Comparison of ENCODE assay signal across 7 mouse cellular contexts in the genomic region with DNA sequence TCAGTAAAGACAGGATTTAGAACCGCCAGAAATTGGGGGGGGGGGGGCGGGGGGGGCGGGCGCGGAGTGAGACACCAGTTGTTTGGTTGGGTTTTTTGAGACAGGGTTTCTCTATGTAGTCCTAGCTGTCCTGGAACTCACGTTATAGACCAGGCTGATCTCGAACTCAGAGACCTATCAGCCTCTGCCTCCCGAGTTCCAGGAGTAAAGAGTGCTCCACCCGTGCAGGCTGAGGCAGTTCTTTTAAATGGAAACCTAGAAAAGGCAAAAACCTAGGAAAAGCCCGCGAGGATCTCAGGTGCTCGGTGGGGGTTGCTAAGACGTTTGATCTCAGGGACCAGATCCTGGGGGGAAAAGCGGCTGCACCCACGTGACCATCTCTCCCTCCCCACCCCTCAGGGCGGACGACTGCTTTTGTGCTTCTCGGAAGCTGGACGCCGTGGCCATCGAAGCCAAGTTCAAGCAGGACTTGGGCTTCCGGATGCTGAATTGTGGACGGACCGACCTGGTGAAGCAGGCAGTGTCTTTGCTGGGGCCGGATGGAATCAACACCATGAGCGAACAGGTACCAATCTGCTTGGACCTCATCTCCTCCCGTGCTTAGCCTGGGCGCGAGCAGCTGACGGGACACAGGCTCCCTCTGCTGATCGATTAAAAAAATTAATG.
DNase-seq lines count a peak whose midpoint lies in the region; ATAC-seq and TF ChIP-seq lines count a peak whose summit lies in the region.

No protein-coding gene starts in this region.

- 0 out of 2 replicates have a peak overlapping the region, but pooled peaks have one; percentile 0 for H3K9ac ChIP-seq in embryonic facial prominence, embryonic 12.5 days
- H3K9ac ChIP-seq in heart, embryonic 12.5 days = peak overlapping the region; percentile 37
- H3K9ac ChIP-seq in kidney, embryonic 15.5 days = peak overlapping the region; percentile 36; the same call in 1 of the 2 replicates
- H3K9ac ChIP-seq in limb, embryonic 14.5 days (ENCODE audit: low read depth, low read length, severe bottlenecking) = peak overlapping the region; percentile 8; the same call in 1 of the 2 replicates
- H3K9ac ChIP-seq in midbrain, embryonic 15.5 days = peak overlapping the region; percentile 41
- H3K9ac ChIP-seq in stomach, embryonic 15.5 days = 0 out of 2 replicates have a peak overlapping the region, but pooled peaks have one; percentile 0

- no peaks in the 10 kb centered on the region for H3K27me3 ChIP-seq in embryonic facial prominence, embryonic 12.5 days
- H3K27me3 ChIP-seq in heart, embryonic 12.5 days (replicated peaks) = peaks cover 13% of the 10 kb centered on the region
- H3K27me3 ChIP-seq in kidney, embryonic 15.5 days = 0 out of 2 replicates have a peak, but pooled peaks cover 5% of the 10 kb centered on the region
- no peaks in the 10 kb centered on the region for H3K27me3 ChIP-seq in limb, embryonic 14.5 days (ENCODE audit: control insufficient read depth, insufficient read depth, low read length)
- no peaks in the 10 kb centered on the region for H3K27me3 ChIP-seq in midbrain, embryonic 15.5 days (replicated peaks)
- no peaks in the 10 kb centered on the region for H3K27me3 ChIP-seq in stomach, embryonic 15.5 days (replicated peaks)

- TF ChIP-seq POLR2A in bone marrow macrophage, adult 2 months (IDR thresholded peaks at IDR 0.05; ENCODE audit: borderline replicate concordance, low read depth, low read length) = no peak
- TF ChIP-seq POLR2A in limb, embryonic 14.5 days (IDR thresholded peaks at IDR 0.05; ENCODE audit: borderline replicate concordance, extremely low read depth, insufficient read depth, insufficient read length) = no peak

- H3K4me3 ChIP-seq in bone marrow macrophage, adult 2 months (ENCODE audit: insufficient read depth, low read length) = peak overlapping the region; percentile 50
- H3K4me3 ChIP-seq in embryonic facial prominence, embryonic 12.5 days = peak overlapping the region; percentile 40
- H3K4me3 ChIP-seq in heart, embryonic 12.5 days = peak overlapping the region; percentile 43
- H3K4me3 ChIP-seq in kidney, embryonic 15.5 days (replicated peaks) = peak overlapping the region; percentile 47
- H3K4me3 ChIP-seq in limb, embryonic 14.5 days (replicated peaks; ENCODE audit: low read length) = peak overlapping the region; percentile 29
- peak overlapping the region; percentile 42 for H3K4me3 ChIP-seq in midbrain, embryonic 15.5 days
- peak overlapping the region; percentile 40 for H3K4me3 ChIP-seq in stomach, embryonic 15.5 days (replicated peaks)

- no peak overlapping the region for H3K27ac ChIP-seq in bone marrow macrophage, adult 2 months (ENCODE audit: insufficient read depth, low read depth, low read length)
- no peak overlapping the region for H3K27ac ChIP-seq in embryonic facial prominence, embryonic 12.5 days
- no peak overlapping the region for H3K27ac ChIP-seq in heart, embryonic 12.5 days (ENCODE audit: poor library complexity, severe bottlenecking)
- no peak overlapping the region for H3K27ac ChIP-seq in kidney, embryonic 15.5 days
- H3K27ac ChIP-seq in limb, embryonic 14.5 days (replicated peaks; ENCODE audit: low read depth, low read length) = no peak overlapping the region
- peak overlapping the region; percentile 73 for H3K27ac ChIP-seq in midbrain, embryonic 15.5 days
- H3K27ac ChIP-seq in stomach, embryonic 15.5 days = no peak overlapping the region

- no peaks in the 10 kb centered on the region for H3K9me3 ChIP-seq in embryonic facial prominence, embryonic 12.5 days
- no peaks in the 10 kb centered on the region for H3K9me3 ChIP-seq in heart, embryonic 12.5 days (replicated peaks)
- H3K9me3 ChIP-seq in kidney, embryonic 15.5 days (replicated peaks) = no peaks in the 10 kb centered on the region
- no peaks in the 10 kb centered on the region for H3K9me3 ChIP-seq in limb, embryonic 14.5 days (ENCODE audit: control insufficient read depth, low read length)
- no peaks in the 10 kb centered on the region for H3K9me3 ChIP-seq in midbrain, embryonic 15.5 days
- no peaks in the 10 kb centered on the region for H3K9me3 ChIP-seq in stomach, embryonic 15.5 days

- peak; percentile 70 for DNase-seq in limb, embryonic 14.5 days (ENCODE audit: low spot score)

- ATAC-seq in embryonic facial prominence, embryonic 12.5 days (ENCODE audit: insufficient number of reproducible peaks, insufficient read depth, low FRiP score, low TSS enrichment) = no peak
- ATAC-seq in heart, embryonic 12.5 days (ENCODE audit: insufficient number of reproducible peaks, low FRiP score) = peak; percentile 64
- peak; percentile 76 for ATAC-seq in kidney, embryonic 15.5 days (replicated peaks; ENCODE audit: low FRiP score)
- ATAC-seq in limb, embryonic 14.5 days (ENCODE audit: low FRiP score, low read depth) = peak; percentile 83
- peak; percentile 92 for ATAC-seq in midbrain, embryonic 15.5 days (replicated peaks)
- peak; percentile 55; the same call in 1 of the 2 replicates for ATAC-seq in stomach, embryonic 15.5 days (ENCODE audit: insufficient read depth, low FRiP score, low read depth)

- H3K4me2 ChIP-seq in embryonic facial prominence, embryonic 12.5 days (replicated peaks) = peak overlapping the region; percentile 63
- H3K4me2 ChIP-seq in heart, embryonic 12.5 days = peak overlapping the region; percentile 71
- peak overlapping the region; percentile 90 for H3K4me2 ChIP-seq in kidney, embryonic 15.5 days
- peak overlapping the region; percentile 60 for H3K4me2 ChIP-seq in limb, embryonic 14.5 days (replicated peaks; ENCODE audit: low read depth, low read length, severe bottlenecking)
- H3K4me2 ChIP-seq in midbrain, embryonic 15.5 days = peak overlapping the region; percentile 61
- peak overlapping the region; percentile 80 for H3K4me2 ChIP-seq in stomach, embryonic 15.5 days

- no peaks in the 10 kb centered on the region for H3K36me3 ChIP-seq in embryonic facial prominence, embryonic 12.5 days
- no peaks in the 10 kb centered on the region for H3K36me3 ChIP-seq in heart, embryonic 12.5 days
- H3K36me3 ChIP-seq in kidney, embryonic 15.5 days = no peaks in the 10 kb centered on the region
- no peaks in the 10 kb centered on the region for H3K36me3 ChIP-seq in limb, embryonic 14.5 days (ENCODE audit: control insufficient read depth, insufficient read depth, low read length)
- no peaks in the 10 kb centered on the region for H3K36me3 ChIP-seq in midbrain, embryonic 15.5 days (replicated peaks)
- no peaks in the 10 kb centered on the region for H3K36me3 ChIP-seq in stomach, embryonic 15.5 days

- H3K4me1 ChIP-seq in bone marrow macrophage, adult 2 months (ENCODE audit: control insufficient read depth, insufficient read depth, low read length) = no peaks in the 10 kb centered on the region
- H3K4me1 ChIP-seq in embryonic facial prominence, embryonic 12.5 days = no peaks in the 10 kb centered on the region
- no peaks in the 10 kb centered on the region; the same call in 1 of the 2 replicates for H3K4me1 ChIP-seq in heart, embryonic 12.5 days (replicated peaks)
- H3K4me1 ChIP-seq in kidney, embryonic 15.5 days = peaks cover 5% of the 10 kb centered on the region; the same call in 1 of the 2 replicates
- H3K4me1 ChIP-seq in limb, embryonic 14.5 days (ENCODE audit: control insufficient read depth, insufficient read depth, low read length) = no peaks in the 10 kb centered on the region
- H3K4me1 ChIP-seq in midbrain, embryonic 15.5 days = 0 out of 2 replicates have a peak, but pooled peaks cover 4% of the 10 kb centered on the region
- peaks cover 3% of the 10 kb centered on the region for H3K4me1 ChIP-seq in stomach, embryonic 15.5 days

- TF ChIP-seq CTCF in bone marrow macrophage, adult 2 months (IDR thresholded peaks at IDR 0.05; ENCODE audit: low read depth, low read length) = 0 out of 2 replicates have a peak, but pooled peaks have one; percentile 19

- WGBS in embryonic facial prominence, embryonic 12.5 days = 5% methylated on average over 31 of the region's 31 CpGs
- 4% methylated on average over 31 of the region's 31 CpGs for WGBS in heart, embryonic 12.5 days
- 4% methylated on average over 31 of the region's 31 CpGs for WGBS in kidney, embryonic 15.5 days
- WGBS in limb, embryonic 14.5 days = 4% methylated on average over 31 of the region's 31 CpGs
- 4% methylated on average over 31 of the region's 31 CpGs for WGBS in midbrain, embryonic 15.5 days
- 4% methylated on average over 31 of the region's 31 CpGs for WGBS in stomach, embryonic 15.5 days
